Mouse (Mus musculus): ENCODE measurements around the gene H60c. TPM values are rescaled to one million over a fixed set of nuclear protein-coding genes. Genes with fewer than 3 reads are reported as not detected.

The H60c gene
- polyA plus RNA-seq, 1 experiment from 2014 or later = not detected

- Histone ChIP-seq H3K36me3 (no peaks in the 10 kb centered on the region), H3K4me1 (peaks cover 6% of the 10 kb centered on the region; the same call in 1 of the 2 replicates), H3K4me2 (no peak overlapping the region), H3K27me3 (replicated peaks) (no peaks in the 10 kb centered on the region), H3K4me3 (no peak overlapping the region), H3K27ac (replicated peaks) (no peak overlapping the region), H3K9ac (no peak overlapping the region), H3K9me3 (no peaks in the 10 kb centered on the region)
- 46% methylated on average over 5 of the region's 5 CpGs for WGBS
- ATAC-seq (ENCODE audit: extremely low read depth, insufficient number of reproducible peaks, low FRiP score, low TSS enrichment) = no peak; the same call in 1 of the 2 replicates
Measured at GRCm38 (mm10) chr10:3236638-3237270, 30.8 kb downstream of the H60c start.

GRCm38 (mm10) chr10:3228447-3229195, 39.0 kb downstream of the H60c start:
- no peak overlapping the region for H3K27ac ChIP-seq (replicated peaks)
- H3K27me3 ChIP-seq (replicated peaks) = no peaks in the 10 kb centered on the region
- no peaks in the 10 kb centered on the region; the same call in 1 of the 2 replicates for H3K9me3 ChIP-seq
- 59% methylated on average over 2 of the region's 2 CpGs for WGBS
- no peaks in the 10 kb centered on the region for H3K4me1 ChIP-seq
- ATAC-seq (ENCODE audit: extremely low read depth, insufficient number of reproducible peaks, low FRiP score, low TSS enrichment) = no peak
- no peaks in the 10 kb centered on the region for H3K36me3 ChIP-seq
- no peak overlapping the region for H3K9ac ChIP-seq
- no peak overlapping the region for H3K4me3 ChIP-seq
- H3K4me2 ChIP-seq = no peak overlapping the region

Other genes with a start within 250 kb of the H60c start
- gene Ppp1r14c, start 98.3 kb upstream of the H60c start, polyA plus RNA-seq (2015; fragmentation: Nextera tagmentation; extraction: Ambion mirVana) = 189 and 199 TPM in 2 replicates